Mouse (Mus musculus) kidney, postnatal 0 days (tissue): ENCODE data around the gene Dnajc22. TPM values are rescaled to one million over a fixed set of nuclear protein-coding genes. Genes with fewer than 3 reads are reported as not detected.

ENCODE experiments used
- ATAC-seq: fragments of 200-750 bp; cut with Nextera tagmentation; replicated peaks from 2 replicates; pipeline ENCODE4 v1.8.0; 2017; ENCODE audit warnings: low read depth, moderate number of reproducible peaks, moderate TSS enrichment, moderate library complexity; ENCODE audit not compliant: low FRiP score
- DNase-seq: peaks from one replicate; pipeline ENCODE4 v3.0.0-alpha.2; 2016; ENCODE audit warnings: low spot score
- H3K27ac ChIP-seq: fragments of 300-500 bp; sonication (generic); 2 replicates; pipeline ENCODE4 v1.5.1; 2014; ENCODE audit warnings: mild to moderate bottlenecking
- H3K27me3 ChIP-seq: fragments of 300-500 bp; sonication (generic); 2 replicates; pipeline ENCODE4 v1.6.1; 2014; ENCODE audit warnings: low read length, mixed read lengths; ENCODE audit not compliant: insufficient read depth
- H3K36me3 ChIP-seq: fragments of 300-500 bp; sonication (generic); 2 replicates; pipeline ENCODE4 v1.6.1; 2014; ENCODE audit warnings: low read length, mixed read lengths; ENCODE audit not compliant: insufficient read depth
- H3K4me1 ChIP-seq: fragments of 300-500 bp; sonication (generic); replicated peaks from 2 replicates; pipeline ENCODE4 v1.6.1; 2014; ENCODE audit warnings: antibody characterized with exemption, low read length, mixed read lengths; ENCODE audit not compliant: insufficient read depth
- H3K4me2 ChIP-seq: fragments of 300-500 bp; sonication (generic); 2 replicates; pipeline ENCODE4 v1.6.1; 2014; ENCODE audit warnings: mild to moderate bottlenecking, low read length, moderate library complexity, mixed read lengths
- H3K4me3 ChIP-seq: fragments of 300-500 bp; sonication (generic); replicated peaks from 2 replicates; pipeline ENCODE4 v1.5.1; 2014; ENCODE audit warnings: low read depth, low read length
- H3K9ac ChIP-seq: fragments of 300-500 bp; sonication (generic); 2 replicates; pipeline ENCODE4 v1.6.1; 2014; ENCODE audit warnings: low read depth, low read length
- H3K9me3 ChIP-seq: fragments of 300-500 bp; sonication (generic); replicated peaks from 2 replicates; pipeline ENCODE4 v1.6.1; 2016; ENCODE audit warnings: low read length, inconsistent platforms, mixed read lengths
- CTCF ChIP-seq: IDR thresholded peaks from 2 replicates; pipeline ENCODE4 v1.5.1; 2016; ENCODE audit warnings: antibody characterized with exemption, low read depth, mild to moderate bottlenecking, moderate library complexity
- WGBS: fragments of 180-500 bp; shearing (Covaris S2); extraction: QIAGEN DNeasy Blood & Tissue Kit; methylation state at CpG from one replicate; pipeline ENCODE4 v1.1.7; 2014; 5-methylcytosine and 5-hydroxymethylcytosine counted together
- polyA plus RNA-seq: library from polyadenylated mRNA; unstranded; fragments of >200 nt; fragmentation: Nextera tagmentation; extraction: Ambion mirVana; gene quantifications from 2 replicates; pipeline ENCODE4 v1.2.1, GENCODE M21; 2015

The Dnajc22 gene
- polyA plus RNA-seq, 1 experiment from 2014 or later, result 8.8 TPM

GRCm38 (mm10) chr15:99078181-99078910 lies 14.6 kb upstream of the Dnajc22 start:
- no peak for TF ChIP-seq CTCF
- no peak overlapping the region for H3K9ac ChIP-seq
- no peak for ATAC-seq

GRCm38 (mm10) chr15:99079804-99080203 lies 13.2 kb upstream of the Dnajc22 start:
- Histone ChIP-seq H3K36me3 (peaks cover 12% of the 10 kb centered on the region; the same call in 1 of the 2 replicates), H3K4me1 (peaks cover 11% of the 10 kb centered on the region; the same call in 1 of the 2 replicates), H3K4me3 (no peak overlapping the region), H3K27ac (no peak overlapping the region), H3K4me2 (no peak overlapping the region), H3K9me3 (no peaks in the 10 kb centered on the region), H3K9ac (no peak overlapping the region), H3K27me3 (no peaks in the 10 kb centered on the region)
- ATAC-seq, result no peak
- WGBS, result 86% methylated on average over 3 of the region's 3 CpGs
- TF ChIP-seq CTCF, result peak; percentile 40
- no peak for DNase-seq

More at GRCm38 (mm10) chr15:99078181-99078910, 14.6 kb upstream of the Dnajc22 start:
- WGBS, result 71% methylated on average over 15 of the region's 15 CpGs
- peaks cover 12% of the 10 kb centered on the region; the same call in 1 of the 2 replicates for H3K36me3 ChIP-seq
- H3K27me3 ChIP-seq, result no peaks in the 10 kb centered on the region
- H3K4me3 ChIP-seq, result no peak overlapping the region
- no peaks in the 10 kb centered on the region for H3K9me3 ChIP-seq
- no peak overlapping the region for H3K27ac ChIP-seq
- DNase-seq, result no peak
- H3K4me2 ChIP-seq, result no peak overlapping the region
- peaks cover 13% of the 10 kb centered on the region; the same call in 1 of the 2 replicates for H3K4me1 ChIP-seq

- H3K4me2 ChIP-seq, result no peak overlapping the region
- peaks cover 4% of the 10 kb centered on the region; the same call in 1 of the 2 replicates for H3K4me1 ChIP-seq
- DNase-seq, result no peak
- peaks cover 12% of the 10 kb centered on the region; the same call in 1 of the 2 replicates for H3K36me3 ChIP-seq
- no peak overlapping the region for H3K4me3 ChIP-seq
- peaks cover 15% of the 10 kb centered on the region; the same call in 1 of the 2 replicates for H3K27me3 ChIP-seq
- 95% methylated on average over 12 of the region's 12 CpGs for WGBS
- H3K9ac ChIP-seq, result no peak overlapping the region
- H3K9me3 ChIP-seq, result no peaks in the 10 kb centered on the region
- ATAC-seq, result no peak
- no peak for TF ChIP-seq CTCF
- H3K27ac ChIP-seq, result no peak overlapping the region
These were observed 10.6 kb upstream of the Dnajc22 start for GRCm38 (mm10) chr15:99082322-99082721.

GRCm38 (mm10) chr15:99082840-99083239 lies 10.1 kb upstream of the Dnajc22 start:
- Histone ChIP-seq H3K27me3 (peaks cover 20% of the 10 kb centered on the region; the same call in 1 of the 2 replicates), H3K4me3 (no peak overlapping the region), H3K4me1 (peaks cover 4% of the 10 kb centered on the region; the same call in 1 of the 2 replicates), H3K4me2 (no peak overlapping the region), H3K27ac (no peak overlapping the region), H3K36me3 (peaks cover 10% of the 10 kb centered on the region; the same call in 1 of the 2 replicates), H3K9me3 (no peaks in the 10 kb centered on the region), H3K9ac (no peak overlapping the region)
- 88% methylated on average over 16 of the region's 16 CpGs for WGBS
- TF ChIP-seq CTCF, result no peak
- ATAC-seq (no peak), DNase-seq (no peak)

- Histone ChIP-seq H3K4me2 (no peak overlapping the region), H3K9ac (no peak overlapping the region), H3K36me3 (peaks cover 5% of the 10 kb centered on the region; the same call in 1 of the 2 replicates), H3K4me3 (no peak overlapping the region), H3K4me1 (peaks cover 4% of the 10 kb centered on the region; the same call in 1 of the 2 replicates), H3K9me3 (no peaks in the 10 kb centered on the region), H3K27me3 (peaks cover 22% of the 10 kb centered on the region; the same call in 1 of the 2 replicates), H3K27ac (no peak overlapping the region)
- DNase-seq (peak; percentile 86), ATAC-seq (no peak)
- WGBS, result 67% methylated on average over 9 of the region's 9 CpGs
- peak; percentile 80 for TF ChIP-seq CTCF
These were observed 9.7 kb upstream of the Dnajc22 start for GRCm38 (mm10) chr15:99083258-99083657.

- Histone ChIP-seq H3K27ac (0 out of 2 replicates have a peak overlapping the region, but pooled peaks have one; percentile 31), H3K9ac (no peak overlapping the region), H3K9me3 (no peaks in the 10 kb centered on the region), H3K36me3 (0 out of 2 replicates have a peak, but pooled peaks cover 5% of the 10 kb centered on the region), H3K4me1 (peaks cover 4% of the 10 kb centered on the region; the same call in 1 of the 2 replicates), H3K27me3 (peaks cover 22% of the 10 kb centered on the region; the same call in 1 of the 2 replicates), H3K4me3 (no peak overlapping the region), H3K4me2 (peak overlapping the region; percentile 43)
- TF ChIP-seq CTCF, result no peak
- 11% methylated on average over 11 of the region's 11 CpGs for WGBS
- DNase-seq, result peak; percentile 80
- ATAC-seq, result peak; percentile 37; the same call in 1 of the 2 replicates
These were observed 9.0 kb upstream of the Dnajc22 start for GRCm38 (mm10) chr15:99083867-99084557.
